20 mouse cellular contexts compared by ENCODE assay signal in genomic region chr8:123247748-123248147, GRCm38 (mm10).
"Had no signal": no experiment of that assay in that cellular context is flagged by ENCODE, and none has a peak within 500 bp of the region (broad histone marks: within the 10 kb centered on the region; RNA-seq: fewer than 3 reads in every experiment).

No protein-coding gene starts in this region.

- DNase-seq: lung, adult 18-20 months; lung, embryonic 14.5 days; lung, postnatal 14 days; lung, postnatal 4 days; midbrain, embryonic 14.5 days; retina, postnatal 1 day; right cerebral cortex, adult 18-20 months; right cerebral cortex, postnatal 25 days; right cerebral cortex, postnatal 4 days; spleen, adult 18-20 months; thymus, adult 18-20 months; thymus, postnatal 14 days; thymus, postnatal 36 days had no signal

- H3K9ac ChIP-seq: liver, embryonic 14.5 days; lung, embryonic 14.5 days; midbrain, embryonic 12.5 days; neural tube, embryonic 13.5 days; neural tube, embryonic 15.5 days had no signal

- H3K27me3 ChIP-seq: midbrain, embryonic 12.5 days; neural tube, embryonic 13.5 days; neural tube, embryonic 15.5 days had no signal

- H3K4me2 ChIP-seq: lung, embryonic 14.5 days; midbrain, embryonic 12.5 days; neural tube, embryonic 13.5 days; neural tube, embryonic 15.5 days had no signal

- H3K9me3 ChIP-seq: midbrain, embryonic 12.5 days; neural tube, embryonic 13.5 days; neural tube, embryonic 15.5 days had no signal

- H3K27ac ChIP-seq: liver, embryonic 14.5 days; midbrain, embryonic 12.5 days; neural tube, embryonic 13.5 days; neural tube, embryonic 15.5 days had no signal

- ATAC-seq: lung, postnatal 0 days; midbrain, embryonic 16.5 days had no signal

- H3K4me3 ChIP-seq: midbrain, embryonic 12.5 days; myocyte; neural tube, embryonic 13.5 days; neural tube, embryonic 15.5 days had no signal
